Mouse (Mus musculus): ENCODE results near the gene St6gal1.

Gene St6gal1

GRCm38 (mm10) chr16:23337317-23337716, 112.8 kb downstream of the St6gal1 start:
- DNase-seq (ENCODE audit: low spot score in 2 of 2): no peak

- DNase-seq (ENCODE audit: low spot score in 2 of 2): no peak
Observed at GRCm38 (mm10) chr16:23341254-23341653, 116.7 kb downstream of the St6gal1 start.

GRCm38 (mm10) chr16:23350802-23351201, 126.3 kb downstream of the St6gal1 start:
- no peak for DNase-seq (ENCODE audit: low spot score in 2 of 2)

GRCm38 (mm10) chr16:23361031-23361430, 136.5 kb downstream of the St6gal1 start:
- no peak for DNase-seq (ENCODE audit: low spot score in 2 of 2)

GRCm38 (mm10) chr16:23361434-23361970, 137.0 kb downstream of the St6gal1 start:
- DNase-seq (ENCODE audit: low spot score in 2 of 2): no peak

GRCm38 (mm10) chr16:23364328-23364990, 139.9 kb downstream of the St6gal1 start:
- no peak for DNase-seq (ENCODE audit: low spot score in 2 of 2)

GRCm38 (mm10) chr16:23369124-23369523, 144.6 kb downstream of the St6gal1 start:
- DNase-seq (ENCODE audit: low spot score in 2 of 2): no peak

- DNase-seq (ENCODE audit: low spot score in 2 of 2): no peak
Observed at GRCm38 (mm10) chr16:23370724-23371123, 146.2 kb downstream of the St6gal1 start.

- DNase-seq (ENCODE audit: low spot score in 2 of 2): no peak
Observed at GRCm38 (mm10) chr16:23372340-23372739, 147.8 kb downstream of the St6gal1 start.

- DNase-seq (ENCODE audit: low spot score in 2 of 2): no peak
Observed at GRCm38 (mm10) chr16:23374068-23374467, 149.5 kb downstream of the St6gal1 start.

GRCm38 (mm10) chr16:23374938-23375337, 150.4 kb downstream of the St6gal1 start:
- DNase-seq (ENCODE audit: low spot score in 2 of 2): no peak

- DNase-seq (ENCODE audit: low spot score in 2 of 2): no peak
Observed at GRCm38 (mm10) chr16:23376189-23376588, 151.6 kb downstream of the St6gal1 start.

- no peak for DNase-seq (ENCODE audit: low spot score in 2 of 2)
Observed at GRCm38 (mm10) chr16:23379536-23380230, 155.1 kb downstream of the St6gal1 start.

- DNase-seq (ENCODE audit: low spot score in 2 of 2): no peak
Observed at GRCm38 (mm10) chr16:23384304-23384703, 159.8 kb downstream of the St6gal1 start.

GRCm38 (mm10) chr16:23397931-23398330, 173.4 kb downstream of the St6gal1 start:
- no peak for DNase-seq (ENCODE audit: low spot score in 2 of 2)

- DNase-seq (ENCODE audit: low spot score in 2 of 2): no peak
Observed at GRCm38 (mm10) chr16:23401463-23401862, 176.9 kb downstream of the St6gal1 start.

- DNase-seq (ENCODE audit: low spot score in 2 of 2): no peak
Observed at GRCm38 (mm10) chr16:23401959-23402358, 177.4 kb downstream of the St6gal1 start.

- DNase-seq (ENCODE audit: low spot score in 2 of 2): peak; percentile 50 to 68
Observed at GRCm38 (mm10) chr16:23403008-23403755, 178.6 kb downstream of the St6gal1 start.

Measured in spleen, postnatal 14 days (tissue).